Mouse (Mus musculus) cerebellum, adult 2 months (tissue): Measurements from ENCODE around the gene Aunip.

ENCODE experiments used
- CTCF ChIP-seq: fragments of 200-500 bp; IDR thresholded peaks from 2 replicates; pipeline ENCODE4 v1.5.1; 2011; ENCODE audit warnings: low read depth, mild to moderate bottlenecking, control low read depth, low read length, moderate library complexity, borderline replicate concordance; ENCODE audit not compliant: insufficient read depth
- POLR2A ChIP-seq: fragments of 200-500 bp; IDR thresholded peaks from 2 replicates; pipeline ENCODE4 v1.6.1; 2011; ENCODE audit warnings: low read length, control low read depth, borderline replicate concordance; ENCODE audit not compliant: insufficient read depth

DNA sequence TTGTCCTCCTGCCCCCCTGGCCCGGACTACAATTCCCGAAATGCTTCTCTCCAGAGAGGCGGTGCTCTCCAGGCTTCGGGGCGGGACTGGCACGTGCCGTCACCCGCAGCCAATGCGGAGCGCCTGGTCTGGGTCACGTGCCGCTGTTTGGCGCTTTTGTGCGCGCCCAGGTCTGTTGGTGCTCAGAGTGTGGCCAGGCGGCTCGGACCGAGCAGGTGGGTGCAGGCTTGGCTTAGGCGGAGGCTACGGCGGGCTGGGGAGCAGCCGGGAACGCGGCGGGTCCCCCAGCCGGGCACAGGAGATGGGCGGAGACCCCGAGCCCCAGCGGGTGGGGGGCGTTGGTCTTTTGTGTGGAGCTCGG, 42.6 kb upstream of the Aunip start, which contains the start of gene Stmn1:
- TF ChIP-seq CTCF, result no peak
- peak; percentile 100 for TF ChIP-seq POLR2A
